Mouse (Mus musculus) G1E (cell line): ENCODE measurements around the gene Tmem160. TPM values are rescaled to one million over a fixed set of nuclear protein-coding genes. Genes with fewer than 3 reads are reported as not detected.

Experiments
- ATAC-seq: 2 replicates; pipeline ENCODE4 v1.8.0; 2016; ENCODE audit warnings: mild to moderate bottlenecking; ENCODE audit not compliant: insufficient number of reproducible peaks, poor library complexity, low FRiP score, severe bottlenecking; ENCODE audit errors: extremely low read depth
- DNase-seq: peaks from one replicate; pipeline ENCODE4 v3.0.0; 2012; ENCODE audit warnings: low spot score
- H3K27me3 ChIP-seq: 2 replicates; pipeline ENCODE4 v1.6.1; 2012; ENCODE audit warnings: mild to moderate bottlenecking, low read length, inconsistent platforms; ENCODE audit not compliant: insufficient read depth
- H3K36me3 ChIP-seq: replicated peaks from 2 replicates; pipeline ENCODE3; 2012; ENCODE audit warnings: mild to moderate bottlenecking, inconsistent platforms
- H3K4me1 ChIP-seq: 2 replicates; pipeline ENCODE4 v1.6.1; 2012; ENCODE audit warnings: low read depth, low read length, inconsistent platforms, mixed read lengths; ENCODE audit not compliant: insufficient read depth
- H3K4me3 ChIP-seq: 2 replicates; pipeline ENCODE4 v1.5.1; 2012; ENCODE audit warnings: low read depth, mild to moderate bottlenecking, inconsistent platforms, low read length, moderate library complexity, mixed read lengths
- H3K9me3 ChIP-seq: replicated peaks from 2 replicates; pipeline ENCODE4 v1.6.1; 2012; ENCODE audit warnings: inconsistent platforms
- CTCF ChIP-seq: IDR thresholded peaks from 2 replicates; pipeline ENCODE4 v1.5.1; 2012; ENCODE audit warnings: low read depth, low read length, inconsistent platforms, mixed read lengths
- GATA1 ChIP-seq: IDR thresholded peaks from 2 replicates; pipeline ENCODE4 v1.6.1; 2012; ENCODE audit warnings: borderline replicate concordance, low read length, inconsistent platforms, mixed read lengths
- GATA2 ChIP-seq: IDR thresholded peaks from 2 replicates; pipeline ENCODE4 v1.6.1; 2012; ENCODE audit warnings: low read depth, low read length, inconsistent platforms, borderline replicate concordance
- POLR2AphosphoS5 ChIP-seq: IDR thresholded peaks from 2 replicates; pipeline ENCODE4 v1.6.1; 2012; ENCODE audit warnings: low read depth, low read length, inconsistent platforms; ENCODE audit not compliant: insufficient replicate concordance
- TAL1 ChIP-seq: conservative IDR thresholded peaks from 2 replicates; pipeline ENCODE4 v1.6.1; 2012; ENCODE audit warnings: low read depth, low read length, inconsistent platforms, mixed read lengths
- polyA plus RNA-seq: library from polyadenylated mRNA; stranded (reverse); fragments of >175 nt; gene quantifications from 2 replicates; pipeline ENCODE4 v1.2.3, GENCODE M21; 2012
- total RNA-seq, 2 experiments: library from RNA; stranded (forward) in 1 of 2; stranded (reverse) in 1 of 2; fragments of 200-1000 nt in 1 of 2; fragments of >200 nt in 1 of 2; fragmentation: Nextera tagmentation in 1 of 2; gene quantifications; 2 replicates each; pipeline ENCODE4 v1.2.3; 2014 to 2017

Tmem160 gene
- total and polyA plus RNA-seq, 3 experiments: 22.7 to 166 (median 23.9) TPM

- Histone ChIP-seq H3K27me3 (peaks cover 28% of the 10 kb centered on the region), H3K4me3 (no peak overlapping the region), H3K9me3 (no peaks in the 10 kb centered on the region), H3K36me3 (peaks cover 41% of the 10 kb centered on the region), H3K4me1 (no peaks in the 10 kb centered on the region; the same call in 1 of the 2 replicates)
- DNase-seq (no peak), ATAC-seq (no peak)
- TF ChIP-seq GATA1 (no peak), GATA2 (no peak), CTCF (no peak), TAL1 (no peak), POLR2AphosphoS5 (no peak)
These were observed 8.0 kb downstream of the Tmem160 start for GRCm38 (mm10) chr7:16460566-16460965.

GRCm38 (mm10) chr7:16461151-16461550, 8.6 kb downstream of the Tmem160 start:
- TF ChIP-seq TAL1: no peak
- no peak for TF ChIP-seq POLR2AphosphoS5
- TF ChIP-seq GATA2: no peak
- no peak for TF ChIP-seq CTCF
- no peak for TF ChIP-seq GATA1
- Histone ChIP-seq H3K36me3 (peaks cover 35% of the 10 kb centered on the region), H3K9me3 (no peaks in the 10 kb centered on the region), H3K4me3 (no peak overlapping the region), H3K27me3 (peaks cover 28% of the 10 kb centered on the region), H3K4me1 (no peaks in the 10 kb centered on the region; the same call in 1 of the 2 replicates)
- ATAC-seq (no peak), DNase-seq (no peak)

- Histone ChIP-seq H3K4me1 (peaks cover 3% of the 10 kb centered on the region), H3K27me3 (peaks cover 28% of the 10 kb centered on the region), H3K4me3 (no peak overlapping the region), H3K36me3 (peaks cover 30% of the 10 kb centered on the region), H3K9me3 (no peaks in the 10 kb centered on the region)
- DNase-seq: no peak
- no peak for ATAC-seq
- TF ChIP-seq GATA2 (no peak), CTCF (no peak), TAL1 (no peak), GATA1 (no peak)
These were observed 9.1 kb downstream of the Tmem160 start for GRCm38 (mm10) chr7:16461705-16462104.

- Histone ChIP-seq H3K4me3 (no peak overlapping the region), H3K36me3 (peaks cover 15% of the 10 kb centered on the region), H3K4me1 (peaks cover 6% of the 10 kb centered on the region), H3K27me3 (peaks cover 33% of the 10 kb centered on the region), H3K9me3 (no peaks in the 10 kb centered on the region)
- DNase-seq (peak; percentile 66), ATAC-seq (peak; percentile 57)
- no peak for TF ChIP-seq GATA2
- no peak for TF ChIP-seq GATA1
- TF ChIP-seq CTCF: peak; percentile 94
- no peak for TF ChIP-seq POLR2AphosphoS5
These were observed 10.6 kb downstream of the Tmem160 start for GRCm38 (mm10) chr7:16463214-16463613.

- no peak; the same call in 1 of the 2 replicates for ATAC-seq
- peak; percentile 41 for DNase-seq
- H3K27me3 ChIP-seq: peaks cover 51% of the 10 kb centered on the region
These were observed 12.6 kb downstream of the Tmem160 start for GRCm38 (mm10) chr7:16465160-16465559.

GRCm38 (mm10) chr7:16465568-16465967, 13.0 kb downstream of the Tmem160 start:
- Histone ChIP-seq H3K4me3 (no peak overlapping the region), H3K9me3 (no peaks in the 10 kb centered on the region), H3K36me3 (peaks cover 1% of the 10 kb centered on the region), H3K4me1 (peaks cover 6% of the 10 kb centered on the region), H3K27me3 (peaks cover 49% of the 10 kb centered on the region)
- TF ChIP-seq GATA2: no peak
- no peak for TF ChIP-seq POLR2AphosphoS5
- no peak for TF ChIP-seq CTCF
- TF ChIP-seq TAL1: no peak
- TF ChIP-seq GATA1: no peak
- ATAC-seq: no peak
- no peak for DNase-seq

More at GRCm38 (mm10) chr7:16465160-16465559, 12.6 kb downstream of the Tmem160 start:
- Histone ChIP-seq H3K4me1 (peaks cover 6% of the 10 kb centered on the region), H3K9me3 (no peaks in the 10 kb centered on the region), H3K4me3 (no peak overlapping the region), H3K36me3 (peaks cover 5% of the 10 kb centered on the region)
- TF ChIP-seq CTCF: peak; percentile 85
- no peak for TF ChIP-seq POLR2AphosphoS5
